Mouse (Mus musculus): ENCODE measurements at regions not wholly inside any gene's neighbourhood (a gene's known extent, or its start where the extent isn't known, plus 50 kb on each side); places are given as distances from the start of the nearest gene placed in this dataset.

DNA sequence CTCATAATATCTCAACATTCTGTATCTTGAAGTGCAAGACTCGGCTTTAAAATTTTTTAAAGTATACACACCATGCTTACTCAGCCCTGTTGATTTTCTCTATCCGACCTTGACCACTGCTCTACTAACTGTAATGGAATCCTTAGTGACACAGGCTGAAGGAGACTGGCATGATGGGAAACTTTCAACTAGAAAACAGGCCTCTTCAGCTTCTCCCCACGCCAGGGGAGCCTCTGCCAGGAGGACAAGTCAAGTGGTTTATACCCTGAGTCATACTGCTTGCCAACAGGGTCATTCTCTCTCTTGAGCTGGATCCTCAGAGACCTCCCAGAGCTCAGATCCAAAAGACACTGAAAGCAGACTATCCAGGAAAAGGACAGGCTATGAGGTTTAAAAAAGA is 245.7 kb downstream of the Ptprc start:
- intact Hi-C loops (cut with DNase I) = no loop called here
- no peak for DNase-seq (ENCODE audit: low spot score)

DNA sequence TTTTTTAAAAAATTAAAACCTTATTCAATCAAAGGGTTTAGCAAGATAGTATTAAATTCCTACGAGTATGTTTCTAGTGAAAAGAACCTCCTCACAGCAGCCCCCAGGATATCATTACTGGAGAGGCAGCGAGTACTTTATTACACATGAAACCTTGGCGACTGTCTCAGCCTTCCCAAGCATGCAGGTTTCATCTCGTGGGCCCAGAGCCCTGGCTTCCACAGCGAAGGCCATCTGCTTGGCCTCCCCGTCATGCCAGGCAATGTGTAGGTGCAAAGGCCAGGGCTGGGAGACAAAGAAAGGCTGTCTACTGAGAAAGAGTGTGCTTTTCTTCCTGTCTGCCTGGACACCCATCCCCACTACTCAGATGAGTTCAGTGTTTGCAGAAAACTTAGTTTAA is 247.0 kb downstream of the Ptprc start:
- DNase-seq (ENCODE audit: low spot score) = no peak
- intact Hi-C loops (cut with DNase I) = no loop called here

DNA sequence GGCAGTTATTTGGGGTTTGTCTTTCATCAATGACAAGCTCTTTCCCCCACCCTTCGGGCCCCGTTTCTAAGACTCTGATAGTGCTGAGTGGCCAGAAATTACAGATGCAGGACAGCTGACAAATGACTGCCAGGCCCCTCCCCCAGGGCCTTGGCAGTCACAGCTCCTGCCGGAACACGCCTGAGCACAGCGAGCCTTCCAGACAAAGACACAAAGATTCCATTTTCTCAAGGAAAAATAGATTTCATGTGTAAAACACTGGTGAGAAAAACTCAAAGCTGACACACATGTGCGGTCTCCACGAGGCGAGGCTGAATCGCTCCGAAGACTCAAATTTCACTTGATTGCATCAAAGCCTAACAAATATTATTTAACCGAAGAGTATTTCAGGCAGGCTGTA is 247.6 kb downstream of the Ptprc start:
- intact Hi-C loops (cut with DNase I) = no loop called here
- DNase-seq (ENCODE audit: low spot score) = peak; percentile 38

- no peak for DNase-seq (ENCODE audit: low spot score)
- intact Hi-C loops (cut with DNase I) = no loop called here
Observed at GRCm38 (mm10) chr1:137926326-137926725, 249.2 kb downstream of the Ptprc start.

GRCm38 (mm10) chr1:137924156-137924555 is 251.4 kb downstream of the Ptprc start:
- intact Hi-C loops (cut with DNase I) = no loop called here
- no peak for DNase-seq (ENCODE audit: low spot score)

DNA sequence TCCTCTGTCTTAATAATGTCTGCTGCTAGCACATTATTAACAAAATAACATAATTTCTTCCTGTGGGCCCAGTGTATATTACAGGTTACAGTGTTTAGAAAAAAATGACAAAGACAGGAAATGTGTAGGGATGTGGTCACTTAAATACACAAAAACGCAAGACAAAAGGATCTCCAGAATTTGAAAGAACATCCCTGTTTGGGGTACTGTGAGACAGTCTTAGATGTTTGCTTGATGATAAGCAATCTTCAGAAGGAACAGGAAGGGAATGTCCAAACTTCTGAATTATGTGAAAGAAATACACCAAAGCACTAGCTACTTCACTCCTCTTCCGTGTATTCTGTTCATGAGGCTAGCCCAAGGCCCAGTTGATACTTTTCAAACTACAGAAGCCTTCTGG is 251.8 kb downstream of the Ptprc start:
- DNase-seq (ENCODE audit: low spot score) = no peak

GRCm38 (mm10) chr1:137922769-137923168 is 252.7 kb downstream of the Ptprc start:
- no peak for DNase-seq (ENCODE audit: low spot score)
- intact Hi-C loops (cut with DNase I) = no loop called here

More for the DNA sequence above, 251.8 kb downstream of the Ptprc start:
- intact Hi-C loops (cut with DNase I) = no loop called here

GRCm38 (mm10) chr1:137921592-137921991 is 253.9 kb downstream of the Ptprc start:
- intact Hi-C loops (cut with DNase I) = no loop called here
- DNase-seq (ENCODE audit: low spot score) = no peak

GRCm38 (mm10) chr1:137919739-137920563 is 255.6 kb downstream of the Ptprc start:
- DNase-seq (ENCODE audit: low spot score) = no peak
- intact Hi-C loops (cut with DNase I) = no loop called here

GRCm38 (mm10) chr1:137917449-137917848 is 258.1 kb downstream of the Ptprc start:
- intact Hi-C loops (cut with DNase I) = no loop called here
- no peak for DNase-seq (ENCODE audit: low spot score)

GRCm38 (mm10) chr1:137906883-137907282 is 268.6 kb downstream of the Ptprc start:
- intact Hi-C loops (cut with DNase I) = no loop called here
- DNase-seq (ENCODE audit: low spot score) = no peak

GRCm38 (mm10) chr1:137906477-137906876 is 269.0 kb downstream of the Ptprc start:
- no peak for DNase-seq (ENCODE audit: low spot score)
- intact Hi-C loops (cut with DNase I) = no loop called here

DNA sequence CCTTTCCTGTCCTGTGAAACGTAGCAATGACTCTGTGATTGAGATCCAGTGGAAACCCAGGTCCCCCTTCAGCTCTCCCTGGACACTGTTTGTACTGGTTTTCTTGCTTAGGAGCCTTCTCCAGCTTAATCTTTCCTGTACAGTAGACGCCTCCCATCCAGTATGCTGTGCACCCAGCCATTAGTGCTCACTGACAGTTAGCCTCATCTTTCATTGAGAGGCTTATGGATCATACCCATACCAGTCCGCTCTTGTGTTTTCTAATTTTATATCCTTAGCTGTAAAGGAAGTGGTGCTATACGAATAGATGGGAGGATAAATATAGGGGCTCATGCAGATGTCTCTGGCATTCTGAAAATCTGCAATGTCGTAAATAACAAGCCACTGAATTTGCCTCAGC is 269.9 kb downstream of the Ptprc start:
- no peak for DNase-seq (ENCODE audit: low spot score)
- intact Hi-C loops (cut with DNase I) = no loop called here

GRCm38 (mm10) chr1:137903351-137903750 is 272.2 kb downstream of the Ptprc start:
- DNase-seq (ENCODE audit: low spot score) = no peak
- intact Hi-C loops (cut with DNase I) = no loop called here

DNA sequence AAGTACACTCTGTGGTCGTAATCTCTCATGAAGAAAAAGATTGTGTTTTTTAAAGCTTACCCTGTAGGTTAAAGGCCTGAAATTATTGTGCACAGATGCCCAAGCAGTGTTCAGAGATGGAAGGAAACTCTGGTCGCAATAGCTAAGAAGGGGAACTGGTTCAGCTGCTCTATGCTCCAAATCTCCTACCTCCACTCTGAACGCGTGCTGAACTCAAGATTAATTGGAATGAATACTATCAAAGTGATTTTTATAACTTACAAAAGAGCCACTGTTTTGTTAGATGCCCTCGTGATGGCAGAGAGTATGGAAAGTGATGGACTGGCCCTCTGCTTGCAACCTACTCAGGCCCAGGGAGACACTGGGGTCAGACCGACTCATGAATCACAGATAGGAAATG is 272.6 kb downstream of the Ptprc start:
- intact Hi-C loops (cut with DNase I) = no loop called here
- DNase-seq (ENCODE audit: low spot score) = no peak

GRCm38 (mm10) chr1:137901996-137902395 is 273.5 kb downstream of the Ptprc start:
- intact Hi-C loops (cut with DNase I) = no loop called here
- no peak for DNase-seq (ENCODE audit: low spot score)

GRCm38 (mm10) chr1:137901211-137901610 is 274.3 kb downstream of the Ptprc start:
- no peak for DNase-seq (ENCODE audit: low spot score)
- intact Hi-C loops (cut with DNase I) = no loop called here

DNA sequence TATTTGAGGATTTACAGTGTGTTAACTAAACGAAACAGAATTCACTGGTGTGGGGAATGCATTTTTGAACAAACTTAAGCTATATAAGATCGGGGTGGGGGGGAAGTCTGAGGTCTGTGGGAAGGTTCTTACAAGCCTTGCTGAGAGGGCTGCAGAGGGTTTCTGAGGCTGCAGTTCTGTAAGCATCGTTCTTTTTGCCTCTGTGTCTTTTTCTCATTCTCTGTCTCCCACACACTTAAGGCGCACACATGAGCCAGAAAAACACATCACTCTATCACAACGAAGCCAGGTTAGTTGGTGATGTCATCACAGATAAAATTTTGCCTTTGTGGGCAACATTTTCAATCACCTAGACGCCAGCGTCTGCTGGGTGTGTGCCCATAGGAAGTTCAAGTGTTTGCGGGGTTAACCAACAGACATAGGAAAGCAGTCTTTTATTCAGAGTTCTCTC is 274.9 kb downstream of the Ptprc start:
- no peak for DNase-seq (ENCODE audit: low spot score)
- intact Hi-C loops (cut with DNase I) = no loop called here

GRCm38 (mm10) chr1:137899916-137900601 is 275.4 kb downstream of the Ptprc start:
- DNase-seq (ENCODE audit: low spot score) = no peak
- intact Hi-C loops (cut with DNase I) = loop anchor here (5.0 to 10.0 kb wide), 3 partner anchors 243 to 565 kb away; no protein-coding TSS in a partner anchor

GRCm38 (mm10) chr1:137899305-137899704 is 276.2 kb downstream of the Ptprc start:
- intact Hi-C loops (cut with DNase I) = loop anchor here (5.0 to 10.0 kb wide), 3 partner anchors 242 to 565 kb away; no protein-coding TSS in a partner anchor
- DNase-seq (ENCODE audit: low spot score) = no peak

GRCm38 (mm10) chr1:137898891-137899290 is 276.6 kb downstream of the Ptprc start:
- intact Hi-C loops (cut with DNase I) = loop anchor here (5.0 to 10.0 kb wide), 3 partner anchors 242 to 564 kb away; no protein-coding TSS in a partner anchor
- DNase-seq (ENCODE audit: low spot score) = no peak

All from heart, postnatal 25 days (tissue).